Mouse (Mus musculus): ENCODE measurements at regions not wholly inside any gene's neighbourhood (a gene's known extent, or its start where the extent isn't known, plus 50 kb on each side); places are given as distances from the start of the nearest gene placed in this dataset.

DNA sequence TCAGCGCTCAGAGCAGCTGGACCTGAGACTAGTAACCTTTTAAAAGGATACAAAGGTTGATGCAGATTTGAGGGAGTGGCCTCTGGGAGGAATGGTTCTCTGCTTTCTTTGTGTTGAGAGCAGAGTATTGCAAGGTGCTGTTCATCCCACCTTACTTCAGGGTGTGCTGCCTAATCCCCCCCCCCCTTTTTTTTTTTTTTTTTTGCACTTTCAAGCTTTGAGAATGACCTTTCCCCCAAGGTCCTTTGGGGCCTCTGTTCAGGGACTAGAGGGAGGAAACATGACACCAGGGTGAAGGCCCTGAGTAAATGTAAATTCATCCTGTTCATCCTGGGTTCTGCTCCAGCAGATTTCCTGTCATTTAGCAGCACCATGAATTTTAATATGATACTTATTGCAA, 204.4 kb upstream of the Clec14a start:
- DNase-seq (ENCODE audit: low spot score in 2 of 2) = no peak

- DNase-seq (ENCODE audit: low spot score in 2 of 2) = no peak
Observed at GRCm38 (mm10) chr12:58460465-58460864, 191.4 kb upstream of the Clec14a start.

GRCm38 (mm10) chr12:58454828-58455227, 185.7 kb upstream of the Clec14a start:
- DNase-seq (ENCODE audit: low spot score in 2 of 2) = no peak

DNA sequence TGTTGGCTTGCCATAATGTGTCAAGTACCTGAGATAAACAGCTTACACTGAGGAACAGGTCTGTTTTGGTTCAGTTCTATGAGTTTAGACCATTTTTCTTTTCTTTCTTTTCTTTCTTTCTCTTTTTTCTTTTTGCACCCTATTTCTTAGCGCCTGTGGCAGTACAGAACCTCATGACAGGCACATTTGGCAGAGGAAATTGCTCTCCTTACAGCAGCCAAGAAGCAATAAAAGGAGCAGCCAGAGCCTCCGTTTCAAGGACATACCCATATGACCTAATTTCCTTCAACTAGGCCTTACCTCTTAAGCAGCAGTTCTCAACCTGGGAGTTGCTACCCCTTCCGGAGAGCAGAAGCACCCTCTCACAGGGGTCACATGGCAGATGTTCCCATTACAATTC, 173.9 kb upstream of the Clec14a start:
- no peak for DNase-seq (ENCODE audit: low spot score in 2 of 2)

GRCm38 (mm10) chr12:58441962-58442361, 172.9 kb upstream of the Clec14a start:
- DNase-seq (ENCODE audit: low spot score in 2 of 2) = no peak

- no peak for DNase-seq (ENCODE audit: low spot score in 2 of 2)
Observed at GRCm38 (mm10) chr12:58440666-58441065, 171.6 kb upstream of the Clec14a start.

DNA sequence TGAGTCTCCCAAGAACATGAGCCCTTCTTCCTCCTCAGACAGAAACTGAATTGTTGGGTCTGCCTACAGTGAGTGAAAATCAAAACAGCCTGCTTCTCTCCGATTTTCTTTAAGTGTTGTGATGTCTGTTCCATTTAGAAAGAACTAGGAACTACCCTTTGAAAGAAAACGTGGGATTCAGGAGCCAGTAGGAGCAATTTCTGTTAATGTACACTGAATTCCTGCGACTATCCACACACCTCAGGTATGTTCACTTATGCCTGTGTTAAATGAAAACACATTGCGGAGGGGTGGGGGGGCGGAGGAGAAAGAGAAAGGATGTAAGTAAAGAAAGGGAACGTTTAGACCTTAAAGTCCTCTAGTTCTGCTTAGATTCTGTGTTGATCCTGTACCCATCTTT, 167.9 kb upstream of the Clec14a start:
- DNase-seq (ENCODE audit: low spot score in 2 of 2) = no peak

DNA sequence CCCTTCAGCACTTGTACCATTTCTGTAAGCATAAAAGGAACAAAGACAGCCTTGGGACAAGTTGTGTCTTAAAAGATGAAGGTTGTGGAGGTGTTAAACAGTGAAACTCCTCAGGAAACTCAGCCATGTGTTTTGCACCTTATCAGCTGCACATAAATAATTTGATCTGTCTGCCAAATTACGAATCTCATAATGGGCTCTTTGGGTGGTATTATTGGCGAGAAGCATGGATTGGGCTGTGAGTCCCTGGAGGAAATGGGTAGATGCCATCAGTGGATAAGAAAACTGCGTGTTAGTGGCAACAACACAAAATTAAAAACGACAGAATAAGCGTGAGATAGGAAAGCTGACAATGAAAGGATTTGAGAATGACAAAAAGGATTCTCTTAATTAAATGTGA, 165.4 kb upstream of the Clec14a start:
- no peak for DNase-seq (ENCODE audit: low spot score in 2 of 2)

DNA sequence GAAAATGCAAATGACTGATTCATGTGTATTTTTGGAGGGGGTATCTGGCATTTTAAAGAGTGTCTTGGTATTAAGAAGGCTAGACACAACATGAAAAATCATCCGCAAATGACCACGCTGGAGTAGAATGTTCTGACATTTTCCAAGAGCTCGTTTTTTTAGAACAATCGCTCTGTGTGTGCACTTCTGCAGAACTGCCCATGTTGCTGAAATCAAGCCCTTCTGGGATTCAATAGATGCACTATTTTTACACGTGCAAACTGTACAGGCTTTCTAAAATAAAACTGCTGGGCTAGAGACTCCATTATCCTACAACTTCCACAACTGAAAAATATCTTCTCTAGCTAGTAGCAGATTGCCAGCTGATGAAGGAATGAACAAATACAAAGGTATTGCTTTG, 160.8 kb upstream of the Clec14a start:
- DNase-seq (ENCODE audit: low spot score in 2 of 2) = peak in 1 of 2 experiments; percentile 28

- DNase-seq (ENCODE audit: low spot score in 2 of 2) = no peak
Observed at GRCm38 (mm10) chr12:58426758-58427157, 157.7 kb upstream of the Clec14a start.

DNA sequence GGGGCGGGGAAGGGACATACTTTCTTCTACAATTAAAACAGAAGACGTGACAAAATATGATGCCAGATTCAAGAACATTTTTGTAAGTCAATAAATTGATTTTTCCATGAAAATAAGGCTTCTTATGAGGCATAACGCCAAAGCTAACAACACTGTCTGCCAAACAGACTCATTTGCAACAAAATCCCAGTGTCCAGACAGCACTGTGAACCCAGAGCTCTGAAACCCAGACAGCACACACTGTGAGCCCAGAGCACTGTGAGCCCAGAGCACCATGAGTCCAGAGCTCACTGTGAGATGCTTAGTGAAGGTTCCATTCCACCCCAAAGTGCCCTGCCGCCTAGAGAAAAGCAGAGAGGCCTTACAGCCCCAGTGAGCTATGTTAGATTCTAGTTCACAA, 156.9 kb upstream of the Clec14a start:
- DNase-seq (ENCODE audit: low spot score in 2 of 2) = no peak

GRCm38 (mm10) chr12:58423581-58423980, 154.5 kb upstream of the Clec14a start:
- DNase-seq (ENCODE audit: low spot score in 2 of 2) = no peak

- DNase-seq (ENCODE audit: low spot score in 2 of 2) = peak; percentile 3 to 32
Observed at GRCm38 (mm10) chr12:58401904-58402303, 132.8 kb upstream of the Clec14a start.

- DNase-seq (ENCODE audit: low spot score in 2 of 2) = no peak
Observed at GRCm38 (mm10) chr12:58360258-58360657, 91.2 kb upstream of the Clec14a start.

- no peak for DNase-seq (ENCODE audit: low spot score in 2 of 2)
Observed at GRCm38 (mm10) chr12:58334163-58334562, 65.1 kb upstream of the Clec14a start.

DNA sequence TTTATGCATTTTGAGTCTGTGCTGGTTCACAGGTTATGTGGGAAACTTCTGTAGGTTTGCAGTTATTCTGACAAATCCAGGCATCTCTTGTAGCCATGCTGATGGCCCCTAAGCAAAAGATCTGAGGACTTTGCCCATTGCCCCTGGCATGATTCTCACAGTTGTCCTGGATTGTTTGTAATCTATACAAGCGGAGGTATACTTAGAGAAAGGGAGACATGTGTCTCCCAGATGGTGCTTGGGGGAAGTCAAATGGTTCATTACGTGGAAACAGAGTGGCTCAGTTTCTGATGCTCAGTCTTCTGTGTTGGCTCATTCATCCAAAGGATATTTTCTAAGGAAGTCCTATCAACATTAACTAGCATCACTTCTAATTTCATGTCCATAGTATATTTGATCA, 60.8 kb upstream of the Clec14a start:
- DNase-seq (ENCODE audit: low spot score in 2 of 2) = no peak

- no peak for DNase-seq (ENCODE audit: low spot score in 2 of 2)
Observed at GRCm38 (mm10) chr12:58323953-58324352, 54.9 kb upstream of the Clec14a start.

All from layer of hippocampus, postnatal 14 days (tissue).